Mouse (Mus musculus) olfactory bulb, adult 2 months (tissue): ENCODE measurements around the gene Gse1.

Experiments
- CTCF ChIP-seq: fragments of 200-500 bp; IDR thresholded peaks from 2 replicates; pipeline ENCODE4 v1.5.1; 2012; ENCODE audit warnings: low read depth, mild to moderate bottlenecking, low read length, moderate library complexity; ENCODE audit not compliant: insufficient read depth
- POLR2A ChIP-seq: fragments of 200-500 bp; IDR thresholded peaks from 2 replicates; pipeline ENCODE4 v1.6.1; 2012; ENCODE audit warnings: mild to moderate bottlenecking, low read depth, low read length, moderate library complexity; ENCODE audit not compliant: insufficient read depth

GRCm38 (mm10) chr8:120568164-120568798, 340.0 kb downstream of the Gse1 start:
- TF ChIP-seq CTCF (no peak), POLR2A (no peak)
